Mouse (Mus musculus): ENCODE data around the gene Cdkl1. TPM values are rescaled to one million over a fixed set of nuclear protein-coding genes. Genes with fewer than 3 reads are reported as not detected.

The Cdkl1 gene
- polyA plus RNA-seq, 1 experiment from 2014 or later, result 13.3 TPM

DNA sequence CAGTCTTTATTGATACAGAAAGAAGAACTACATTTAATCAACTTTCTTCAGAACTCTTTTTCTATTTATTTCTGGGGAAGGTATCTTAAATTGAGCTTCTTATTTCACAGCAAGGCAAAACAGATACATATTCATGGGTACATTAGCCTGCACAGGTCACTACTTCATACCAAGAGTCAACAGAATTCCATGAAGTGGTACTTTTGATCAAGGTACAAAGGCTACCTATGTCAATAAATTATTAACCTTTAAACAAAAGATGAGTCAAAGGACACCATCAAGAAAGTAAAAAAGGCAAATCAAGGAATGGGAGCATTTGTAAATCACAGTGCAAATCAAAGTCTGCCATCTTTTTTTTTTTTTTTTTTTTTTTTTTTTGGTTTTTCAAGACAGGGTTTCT lies 77.4 kb downstream of the Cdkl1 start:
- ATAC-seq (ENCODE audit: low read depth), result no peak
- H3K4me1 ChIP-seq (ENCODE audit: control insufficient read depth, insufficient read depth, low read length), result no peaks in the 10 kb centered on the region
- H3K9me3 ChIP-seq (ENCODE audit: control insufficient read depth, low read length), result no peaks in the 10 kb centered on the region; the same call in 1 of the 2 replicates
- no peaks in the 10 kb centered on the region for H3K36me3 ChIP-seq (ENCODE audit: control insufficient read depth, insufficient read depth, low read length)
- H3K27me3 ChIP-seq (ENCODE audit: control insufficient read depth, insufficient read depth, low read length), result no peaks in the 10 kb centered on the region
- H3K4me2 ChIP-seq (ENCODE audit: low read depth, low read length), result no peak overlapping the region
- H3K9ac ChIP-seq (replicated peaks; ENCODE audit: low read depth, low read length), result no peak overlapping the region
- no peak overlapping the region for H3K4me3 ChIP-seq (ENCODE audit: low read depth, low read length)
- H3K27ac ChIP-seq (ENCODE audit: low read depth, low read length), result no peak overlapping the region

DNA sequence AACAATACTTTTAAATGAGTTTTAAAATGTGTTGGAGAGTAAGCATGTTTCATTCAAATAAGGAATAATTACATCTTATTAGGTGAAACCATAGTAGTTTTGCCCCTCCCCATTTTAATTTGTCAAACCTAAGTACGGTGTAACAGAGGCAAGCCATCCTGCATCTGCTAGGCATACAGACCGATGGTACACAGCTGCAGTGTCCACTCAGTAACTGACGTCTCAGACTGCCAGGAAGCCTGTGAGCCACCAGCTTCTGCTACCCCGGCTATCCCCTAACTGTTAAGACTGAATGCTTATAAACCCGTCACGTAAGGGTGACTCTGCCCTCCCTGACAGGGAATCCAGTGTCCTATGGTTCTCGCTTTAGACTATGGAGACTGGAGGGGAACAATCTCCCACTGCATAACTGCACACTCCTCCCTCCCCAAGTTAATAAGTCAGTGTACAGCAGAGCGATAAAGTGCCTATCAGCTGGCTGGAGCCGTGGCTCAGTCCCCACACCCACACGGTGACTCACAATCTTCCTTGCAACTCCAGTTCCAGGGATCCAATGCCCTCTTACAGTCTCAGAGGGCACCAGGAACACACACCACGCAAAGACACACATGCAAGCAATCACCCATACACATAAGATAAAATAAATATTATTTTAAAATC lies 86.1 kb downstream of the Cdkl1 start:
- Histone ChIP-seq H3K9me3 (ENCODE audit: control insufficient read depth, low read length) (no peaks in the 10 kb centered on the region), H3K36me3 (ENCODE audit: control insufficient read depth, insufficient read depth, low read length) (no peaks in the 10 kb centered on the region), H3K27me3 (ENCODE audit: control insufficient read depth, insufficient read depth, low read length) (no peaks in the 10 kb centered on the region), H3K4me2 (ENCODE audit: low read depth, low read length) (no peak overlapping the region), H3K4me3 (ENCODE audit: low read depth, low read length) (no peak overlapping the region), H3K4me1 (ENCODE audit: control insufficient read depth, insufficient read depth, low read length) (no peaks in the 10 kb centered on the region), H3K9ac (replicated peaks; ENCODE audit: low read depth, low read length) (no peak overlapping the region), H3K27ac (ENCODE audit: low read depth, low read length) (no peak overlapping the region)
- 93% methylated on average over 11 of the region's 11 CpGs for WGBS
- no peak for ATAC-seq (ENCODE audit: low read depth)

DNA sequence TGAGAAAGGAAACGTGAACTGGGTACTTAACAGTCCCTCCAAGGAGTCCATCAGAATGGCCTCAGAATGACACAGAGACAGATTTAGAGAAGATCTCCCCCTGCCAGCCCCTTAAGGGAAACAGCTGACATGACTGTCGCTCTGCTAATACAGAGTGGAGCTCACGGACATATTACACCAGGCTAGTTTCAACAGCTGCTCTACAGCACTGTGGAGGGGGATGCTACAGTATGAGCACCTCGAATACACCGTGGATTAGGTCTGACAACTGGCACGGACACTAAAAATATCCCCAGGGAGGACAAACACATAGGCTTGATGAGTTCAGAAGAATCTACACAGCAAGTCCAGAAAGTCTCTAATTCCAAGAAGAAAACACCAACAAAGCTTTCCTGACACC lies 92.7 kb downstream of the Cdkl1 start:
- Histone ChIP-seq H3K4me1 (ENCODE audit: control insufficient read depth, insufficient read depth, low read length) (no peaks in the 10 kb centered on the region), H3K36me3 (ENCODE audit: control insufficient read depth, insufficient read depth, low read length) (no peaks in the 10 kb centered on the region), H3K27me3 (ENCODE audit: control insufficient read depth, insufficient read depth, low read length) (no peaks in the 10 kb centered on the region), H3K4me2 (ENCODE audit: low read depth, low read length) (no peak overlapping the region), H3K4me3 (ENCODE audit: low read depth, low read length) (no peak overlapping the region), H3K27ac (ENCODE audit: low read depth, low read length) (no peak overlapping the region), H3K9ac (replicated peaks; ENCODE audit: low read depth, low read length) (no peak overlapping the region), H3K9me3 (ENCODE audit: control insufficient read depth, low read length) (no peaks in the 10 kb centered on the region)
- ATAC-seq (ENCODE audit: low read depth), result no peak
- 84% methylated on average over 6 of the region's 6 CpGs for WGBS

MicroRNAs encoded within 50 kb of the gene (microRNA counts, 519-probe panel; counts per million panel counts)
- not detected for microRNA mmu-miR-681

Small RNA genes lying within 50 kb of the gene (microRNA-seq; reads per million reads assigned to microRNA genes)
- not detected for gene Mir681

Other genes with a start within 250 kb of the Cdkl1 start
- 22.3 and 26.1 TPM in 2 replicates for gene Vcpkmt, start 208.2 kb downstream of the Cdkl1 start, polyA plus RNA-seq (2014; fragmentation: Nextera tagmentation; extraction: Ambion mirVana)
- 17.8 and 18.1 TPM in 2 replicates for gene Sos2, start 109.4 kb downstream of the Cdkl1 start, polyA plus RNA-seq (2014; fragmentation: Nextera tagmentation; extraction: Ambion mirVana)
- 10.4 and 11.4 TPM in 2 replicates for gene L2hgdh, start 66.4 kb downstream of the Cdkl1 start, polyA plus RNA-seq (2014; fragmentation: Nextera tagmentation; extraction: Ambion mirVana)
- gene Atp5s, start 66.3 kb downstream of the Cdkl1 start, polyA plus RNA-seq (2014; fragmentation: Nextera tagmentation; extraction: Ambion mirVana), result 37.3 and 44.9 TPM in 2 replicates
- 145 and 166 TPM in 2 replicates for gene Atl1, start 101.3 kb upstream of the Cdkl1 start, polyA plus RNA-seq (2014; fragmentation: Nextera tagmentation; extraction: Ambion mirVana)
- gene Map4k5, start 101.9 kb upstream of the Cdkl1 start, polyA plus RNA-seq (2014; fragmentation: Nextera tagmentation; extraction: Ambion mirVana), result 35.3 and 42.7 TPM in 2 replicates
- gene Sav1, start 195.7 kb upstream of the Cdkl1 start, polyA plus RNA-seq (2014; fragmentation: Nextera tagmentation; extraction: Ambion mirVana), result 2.7 and 3.5 TPM in 2 replicates

All from neural tube, embryonic 14.5 days (tissue).